Mouse (Mus musculus): ENCODE results near the gene Fut4.
"Not testable (repeated sequence)": the region's sequence is repeated elsewhere in the genome, so short reads cannot be mapped to it uniquely, and the experiment has no call there.

The Fut4 gene

GRCm38 (mm10) chr9:14726005-14726404 lies 26.2 kb downstream of the Fut4 start:
- no peak for DNase-seq (ENCODE audit: low spot score in 2 of 2)

- no peak for DNase-seq (ENCODE audit: low spot score in 2 of 2)
Measured at GRCm38 (mm10) chr9:14724755-14725420, 27.3 kb downstream of the Fut4 start.

- no peak for DNase-seq (ENCODE audit: low spot score in 2 of 2)
Measured at GRCm38 (mm10) chr9:14721610-14722009, 30.6 kb downstream of the Fut4 start.

GRCm38 (mm10) chr9:14720384-14720783 lies 31.8 kb downstream of the Fut4 start:
- no peak for DNase-seq (ENCODE audit: low spot score in 2 of 2)

- DNase-seq (ENCODE audit: low spot score in 2 of 2), result no peak
Measured at GRCm38 (mm10) chr9:14718332-14718691, 33.9 kb downstream of the Fut4 start.

GRCm38 (mm10) chr9:14717689-14718331 lies 34.4 kb downstream of the Fut4 start:
- DNase-seq (ENCODE audit: low spot score in 2 of 2), result no peak

GRCm38 (mm10) chr9:14715258-14715657 lies 36.9 kb downstream of the Fut4 start:
- DNase-seq (ENCODE audit: low spot score in 2 of 2), result no peak

GRCm38 (mm10) chr9:14710910-14711309 lies 41.3 kb downstream of the Fut4 start:
- no peak for DNase-seq (ENCODE audit: low spot score in 2 of 2)

- DNase-seq (ENCODE audit: low spot score in 2 of 2), result no peak
Measured at GRCm38 (mm10) chr9:14705321-14706162, 46.7 kb downstream of the Fut4 start.

GRCm38 (mm10) chr9:14700795-14701194 lies 51.4 kb downstream of the Fut4 start:
- not testable (repeated sequence) for DNase-seq (ENCODE audit: low spot score in 2 of 2)

GRCm38 (mm10) chr9:14699288-14699640 lies 52.9 kb downstream of the Fut4 start:
- DNase-seq (ENCODE audit: low spot score in 2 of 2), result no peak

GRCm38 (mm10) chr9:14698582-14699287 lies 53.5 kb downstream of the Fut4 start:
- peak; percentile 71 to 88 for DNase-seq (ENCODE audit: low spot score in 2 of 2)
